Mouse (Mus musculus) megakaryocyte-erythroid progenitor cell, adult 5-6 weeks (primary cell): ENCODE measurements at regions not wholly inside any gene's neighbourhood (a gene's known extent, or its start where the extent isn't known, plus 50 kb on each side); places are given as distances from the start of the nearest gene placed in this dataset.

Experiments used
- ATAC-seq: replicated peaks from 2 replicates; pipeline ENCODE4 v1.8.0; 2016; ENCODE audit warnings: mild to moderate bottlenecking, inconsistent platforms; ENCODE audit not compliant: severe bottlenecking, poor library complexity, low FRiP score, low TSS enrichment

DNA sequence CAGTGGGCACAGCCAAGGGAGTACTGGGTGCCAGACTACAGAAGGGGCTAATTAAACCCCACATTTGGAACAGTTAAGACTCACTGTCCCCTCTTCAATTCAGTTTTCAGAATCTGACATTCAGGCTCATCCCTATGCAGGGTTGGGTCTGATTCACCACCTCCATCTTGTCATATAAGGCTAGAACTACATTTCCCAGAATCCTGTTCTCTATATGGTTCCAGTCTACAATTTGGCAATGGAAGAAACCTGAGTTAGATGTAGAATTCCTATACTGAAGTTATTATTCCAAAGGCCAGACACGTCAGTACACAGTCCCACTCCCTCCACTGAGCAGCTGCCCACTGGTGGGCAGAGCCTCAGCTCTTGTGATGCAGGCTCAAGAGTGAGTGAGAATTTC, 99.4 kb upstream of the Klf14 start:
- no peak for ATAC-seq

DNA sequence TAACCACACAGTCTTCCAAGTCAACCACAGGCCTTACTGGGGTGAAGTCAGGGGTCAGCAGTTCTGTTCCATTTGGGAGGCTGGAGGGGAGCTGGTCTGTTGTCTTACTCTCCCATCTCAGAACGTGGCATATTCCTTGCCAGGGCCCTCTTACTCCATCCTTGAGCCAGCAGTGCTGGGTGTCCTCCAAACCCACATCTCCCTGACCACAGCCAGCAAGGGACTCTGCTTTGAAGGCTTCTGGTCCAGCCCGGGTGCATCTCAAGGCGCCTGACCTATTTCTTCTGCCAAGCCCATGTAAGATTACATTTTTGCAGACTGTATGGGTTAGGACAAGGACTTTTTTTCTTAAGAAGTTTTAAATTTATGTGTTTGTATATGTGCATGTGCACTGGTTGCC, 100.1 kb upstream of the Klf14 start:
- ATAC-seq, result no peak

- no peak for ATAC-seq
Observed at GRCm38 (mm10) chr6:31061813-31062212, 102.9 kb upstream of the Klf14 start.

GRCm38 (mm10) chr6:31065419-31065818, 106.5 kb upstream of the Klf14 start:
- ATAC-seq, result no peak

- no peak for ATAC-seq
Observed at GRCm38 (mm10) chr6:31066861-31067260, 108.0 kb upstream of the Klf14 start.

DNA sequence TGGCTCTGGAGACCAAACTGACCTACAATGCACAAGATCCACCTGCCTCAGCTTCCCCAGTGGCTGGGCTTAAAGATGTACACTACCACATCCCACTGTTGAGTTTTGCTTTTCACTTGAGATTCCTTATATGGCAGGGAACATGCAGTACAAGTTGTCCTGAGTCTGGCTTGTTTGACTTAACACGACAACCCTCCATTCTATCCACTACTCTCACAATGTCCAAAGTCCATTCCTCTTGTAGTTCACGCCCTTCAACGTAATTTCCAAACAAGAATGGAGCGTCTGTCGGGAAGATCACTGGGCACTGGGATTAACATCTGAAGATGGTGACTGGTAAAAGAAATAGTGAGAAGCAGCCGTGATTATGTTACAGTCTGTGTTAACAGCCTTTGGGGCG, 108.6 kb upstream of the Klf14 start:
- no peak for ATAC-seq

- ATAC-seq, result no peak
Observed at GRCm38 (mm10) chr6:31069243-31069642, 110.4 kb upstream of the Klf14 start.

GRCm38 (mm10) chr6:31070537-31070936, 111.7 kb upstream of the Klf14 start:
- ATAC-seq, result no peak

DNA sequence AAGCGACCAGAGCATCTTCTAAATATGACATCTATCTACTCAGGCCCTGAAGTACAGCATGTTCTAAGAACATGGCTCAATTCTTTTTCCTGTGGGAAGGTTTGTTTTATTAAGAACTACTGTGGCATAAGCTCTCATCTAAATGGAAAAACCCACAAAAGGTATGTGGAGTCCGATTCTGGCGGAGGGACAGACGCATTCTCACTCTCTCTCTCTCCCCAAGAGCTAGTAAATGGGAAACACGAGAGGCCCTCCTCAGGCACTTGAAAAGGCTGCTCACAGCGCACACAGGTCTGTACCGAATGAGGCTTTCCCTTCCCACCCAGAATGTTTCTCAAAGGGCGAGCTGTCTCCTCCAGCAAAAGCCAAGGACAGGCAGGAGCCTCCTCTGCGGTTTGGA, 112.1 kb upstream of the Klf14 start:
- no peak for ATAC-seq

DNA sequence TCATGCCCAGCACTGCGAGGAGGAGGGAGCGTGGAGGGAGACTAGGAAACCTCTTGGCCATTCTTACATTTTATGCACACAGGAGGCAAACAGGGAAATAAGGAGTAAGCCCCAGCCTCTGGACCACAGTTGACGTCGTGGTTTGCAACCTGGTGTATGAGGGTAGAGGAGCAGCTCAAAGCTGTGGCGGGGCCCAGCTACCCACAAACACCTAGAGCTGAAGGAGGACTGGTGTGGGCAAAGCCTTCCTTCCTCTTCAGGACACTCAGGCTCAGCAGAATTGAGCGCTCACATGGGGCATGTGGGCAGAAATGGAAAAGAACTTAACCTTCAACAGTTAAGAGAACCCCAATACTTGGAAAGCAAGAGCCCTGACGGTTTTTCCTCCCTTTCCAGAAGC, 113.2 kb upstream of the Klf14 start:
- no peak for ATAC-seq

DNA sequence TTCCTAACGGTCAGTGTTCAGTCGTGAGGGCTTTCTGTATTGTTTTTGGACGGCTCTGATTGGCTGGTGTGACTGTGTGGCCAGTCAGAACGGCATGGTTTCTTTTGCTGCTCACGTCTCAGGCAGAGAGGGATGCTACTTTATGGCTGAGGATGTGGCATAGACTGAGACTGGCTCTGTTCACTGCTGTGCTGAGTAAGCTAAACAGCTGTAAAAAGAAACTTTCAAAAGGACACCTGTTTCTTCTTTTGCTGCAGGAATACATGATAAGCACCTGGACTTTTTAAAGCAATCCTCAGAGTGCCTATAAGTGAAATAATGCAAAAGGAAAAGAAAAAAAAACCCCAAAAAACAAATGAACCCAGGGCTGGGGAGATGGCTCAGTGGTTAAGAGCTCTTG, 113.7 kb upstream of the Klf14 start:
- ATAC-seq, result no peak

DNA sequence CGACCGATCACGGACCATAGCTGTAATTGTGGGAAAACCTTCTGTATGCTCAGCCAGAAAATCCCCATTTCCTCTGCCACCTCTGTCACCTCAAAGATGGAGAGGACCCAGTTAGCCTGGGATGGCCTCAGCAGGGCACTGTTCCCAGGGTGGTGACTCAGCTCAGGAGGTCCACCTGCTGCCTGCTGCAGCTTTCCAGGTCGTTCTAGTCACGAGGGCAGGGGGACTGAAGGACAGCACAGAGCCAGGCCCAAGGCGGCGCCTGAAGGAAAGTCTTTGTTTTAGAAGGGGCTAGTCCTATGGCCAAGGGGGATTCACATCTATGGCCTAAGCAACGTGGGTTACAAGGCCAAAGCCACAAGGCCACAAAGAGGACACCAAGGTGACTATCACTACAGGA, 114.5 kb upstream of the Klf14 start:
- no peak for ATAC-seq

GRCm38 (mm10) chr6:31074394-31074793, 115.5 kb upstream of the Klf14 start:
- no peak for ATAC-seq

DNA sequence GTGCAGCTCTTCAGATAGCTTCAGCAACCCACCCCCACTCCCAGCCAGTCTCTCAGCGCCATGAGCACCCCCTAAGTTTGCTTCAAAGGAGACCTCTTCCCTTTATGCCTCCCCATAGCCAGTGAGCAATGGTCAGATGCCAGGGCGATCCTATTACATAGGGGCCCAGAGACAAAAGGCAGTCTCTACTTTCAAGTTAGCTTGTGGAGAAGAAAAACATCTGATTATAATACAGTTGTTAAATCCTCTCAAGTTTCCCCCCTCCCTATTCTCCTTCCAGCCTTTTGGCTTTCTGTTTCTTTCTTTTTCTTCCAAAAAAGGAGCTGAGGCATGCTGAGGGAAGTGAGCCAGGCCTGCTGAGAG, 116.3 kb upstream of the Klf14 start:
- no peak for ATAC-seq

- ATAC-seq, result peak; percentile 56
Observed at GRCm38 (mm10) chr6:31075572-31076477, 116.9 kb upstream of the Klf14 start.

DNA sequence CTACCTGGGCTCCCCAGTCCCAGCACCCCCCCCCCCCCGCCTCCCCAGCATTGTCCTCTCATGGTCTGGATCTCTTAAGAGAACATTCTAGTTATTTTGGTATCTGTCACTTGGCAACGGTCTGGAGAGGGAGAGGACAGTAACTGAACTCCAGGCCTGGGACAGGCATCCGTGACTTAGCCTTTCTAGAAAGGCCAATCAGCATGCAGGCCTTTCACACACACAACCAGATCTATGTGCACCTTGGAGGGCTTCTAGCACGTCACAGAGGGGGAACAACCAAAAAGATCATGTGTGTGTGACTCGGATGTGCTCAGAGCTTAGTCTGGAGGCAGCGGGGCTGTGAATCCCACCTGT, 117.6 kb upstream of the Klf14 start:
- no peak for ATAC-seq

- ATAC-seq, result no peak
Observed at GRCm38 (mm10) chr6:31077216-31077615, 118.3 kb upstream of the Klf14 start.

GRCm38 (mm10) chr6:31077779-31078178, 118.9 kb upstream of the Klf14 start:
- no peak for ATAC-seq

DNA sequence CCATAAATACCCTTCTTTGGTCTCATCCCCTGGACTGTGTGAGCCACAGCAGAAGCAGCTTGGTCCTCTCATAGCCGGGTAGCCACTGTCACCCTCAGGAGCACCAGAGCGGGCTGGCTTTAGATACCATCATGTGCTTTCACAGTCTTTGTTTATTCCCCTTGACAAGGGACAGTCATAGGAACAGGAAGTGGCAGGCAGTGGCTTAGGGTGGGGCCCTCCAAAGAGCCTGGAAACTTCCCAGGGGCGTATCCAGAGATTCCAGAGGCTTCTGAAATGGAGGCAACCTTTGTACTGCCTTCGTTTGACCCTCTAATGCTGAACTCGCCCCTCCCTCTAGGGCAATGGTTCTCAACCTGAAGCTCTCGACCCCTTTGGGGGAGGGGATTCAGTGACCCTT, 119.5 kb upstream of the Klf14 start:
- no peak for ATAC-seq

DNA sequence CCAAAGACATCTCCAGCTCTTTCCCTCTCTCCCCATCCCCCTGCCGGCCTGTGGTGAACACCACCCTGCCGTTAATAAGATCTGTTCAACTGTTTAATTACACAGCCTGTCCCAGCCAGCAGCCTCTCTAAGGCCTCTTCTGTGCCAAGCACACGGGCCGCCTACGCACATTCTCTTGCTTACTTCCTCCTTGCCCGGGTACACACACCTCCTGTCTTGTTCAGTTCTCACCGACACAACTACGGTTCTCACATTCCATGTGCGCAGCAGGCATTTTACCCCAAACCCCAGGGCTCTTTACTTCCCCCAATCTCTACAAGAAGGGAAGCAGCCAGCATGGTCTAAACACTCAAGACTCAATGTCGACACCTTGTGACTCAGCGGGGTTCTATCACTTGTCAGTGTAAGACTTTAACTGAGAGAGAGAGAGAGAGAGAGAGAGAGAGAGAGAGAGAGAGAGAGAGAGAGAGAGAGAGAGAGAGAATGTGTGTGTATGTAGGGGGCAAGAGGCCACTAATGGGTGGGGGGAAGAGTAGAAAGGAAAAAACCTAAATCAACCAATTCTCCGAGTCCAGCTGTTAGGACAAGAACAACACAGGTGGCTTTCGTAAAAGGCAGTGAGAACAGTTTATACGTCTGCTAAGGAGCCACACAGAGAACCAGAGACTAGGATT, 120.8 kb upstream of the Klf14 start:
- ATAC-seq, result no peak; the same call in 1 of the 2 replicates

DNA sequence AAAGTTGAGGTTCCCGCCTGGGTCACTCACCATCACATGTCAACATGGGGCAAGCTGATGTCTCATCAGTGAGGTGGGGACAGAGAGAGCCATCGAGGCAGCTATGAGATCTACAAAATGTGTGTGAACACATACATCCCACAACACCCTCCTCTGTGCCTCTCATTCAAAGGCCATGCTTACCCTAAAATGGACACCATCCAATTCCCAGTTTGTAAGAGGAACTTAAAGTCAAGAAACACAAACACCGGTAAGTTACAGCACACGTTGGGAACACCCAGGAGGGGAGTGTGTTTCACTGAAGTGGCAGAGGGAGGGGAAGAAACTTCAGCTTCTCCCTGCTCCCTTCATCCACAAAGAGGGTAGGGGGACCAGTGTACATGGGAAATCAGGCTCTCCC, 121.4 kb upstream of the Klf14 start:
- ATAC-seq, result no peak
